8 mouse cellular contexts compared by ENCODE assay signal in genomic region chr9:110725721-110726135, GRCm38 (mm10). TPM values are rescaled to one million over a fixed set of nuclear protein-coding genes. Genes with fewer than 3 reads are reported as not detected.
DNase-seq lines count a peak whose midpoint lies in the region; ATAC-seq and TF ChIP-seq lines count a peak whose summit lies in the region.

No protein-coding gene starts in this region.

- peaks cover 5% of the 10 kb centered on the region for H3K27me3 ChIP-seq in heart, embryonic 16.5 days (ENCODE audit: control insufficient read depth, insufficient read depth, low read length)
- H3K27me3 ChIP-seq in embryonic facial prominence, embryonic 10.5 days (replicated peaks; ENCODE audit: low read depth, poor library complexity, severe bottlenecking): peaks cover 66% of the 10 kb centered on the region
- H3K27me3 ChIP-seq in hindbrain, postnatal 0 days (ENCODE audit: insufficient read depth, low read length): no peaks in the 10 kb centered on the region

- no peak for DNase-seq in heart, adult 8-10 months (ENCODE audit: low spot score)
- peak; percentile 45 for DNase-seq in NIH3T3 (ENCODE audit: low read depth)
- peak; percentile 83 for DNase-seq in embryonic facial prominence, embryonic 10.5 days (ENCODE audit: low spot score)
- peak; percentile 71 for DNase-seq in hindbrain, postnatal 0 days (ENCODE audit: low spot score)
- peak; percentile 55 for DNase-seq in mesoderm, embryonic 11.5 days (ENCODE audit: low read depth, low spot score)
- DNase-seq in thymus, postnatal 25 days: no peak
- DNase-seq in urinary bladder, adult 2 months (ENCODE audit: low spot score): no peak

- no peak overlapping the region for H3K27ac ChIP-seq in heart, embryonic 16.5 days (ENCODE audit: low read length)
- H3K27ac ChIP-seq in embryonic facial prominence, embryonic 10.5 days (replicated peaks): peak overlapping the region; percentile 75; the same call in 1 of the 2 replicates
- H3K27ac ChIP-seq in hindbrain, postnatal 0 days: 0 out of 2 replicates have a peak overlapping the region, but pooled peaks have one; percentile 2

- H3K9ac ChIP-seq in heart, embryonic 16.5 days (ENCODE audit: low read length): no peak overlapping the region
- no peak overlapping the region; the same call in 1 of the 2 replicates for H3K9ac ChIP-seq in hindbrain, postnatal 0 days (replicated peaks; ENCODE audit: low read length)

- H3K36me3 ChIP-seq in heart, embryonic 16.5 days (ENCODE audit: control insufficient read depth, insufficient read depth): peaks cover 7% of the 10 kb centered on the region
- H3K36me3 ChIP-seq in embryonic facial prominence, embryonic 10.5 days (replicated peaks): peaks cover 79% of the 10 kb centered on the region
- no peaks in the 10 kb centered on the region for H3K36me3 ChIP-seq in hindbrain, postnatal 0 days (ENCODE audit: insufficient read depth, low read length)

- H3K4me2 ChIP-seq in heart, embryonic 16.5 days (ENCODE audit: low read depth, low read length): no peak overlapping the region
- H3K4me2 ChIP-seq in hindbrain, postnatal 0 days (ENCODE audit: low read depth, low read length): peak overlapping the region; percentile 60

- peak; percentile 20; the same call in 1 of the 2 replicates for ATAC-seq in heart, embryonic 16.5 days (replicated peaks; ENCODE audit: extremely low read depth, insufficient read depth, low FRiP score)
- ATAC-seq in hindbrain, postnatal 0 days: peak; percentile 51; the same call in 1 of the 2 replicates

- WGBS in heart, embryonic 16.5 days: 32% methylated on average over 9 of the region's 9 CpGs
- WGBS in embryonic facial prominence, embryonic 10.5 days: 10% methylated on average over 9 of the region's 9 CpGs
- WGBS in hindbrain, postnatal 0 days: 11% methylated on average over 9 of the region's 9 CpGs

- H3K4me3 ChIP-seq in heart, embryonic 16.5 days (ENCODE audit: low read length): no peak overlapping the region
- H3K4me3 ChIP-seq in embryonic facial prominence, embryonic 10.5 days: peak overlapping the region; percentile 28; the same call in 1 of the 2 replicates
- H3K4me3 ChIP-seq in hindbrain, postnatal 0 days (ENCODE audit: low read length): no peak overlapping the region

- H3K9me3 ChIP-seq in heart, embryonic 16.5 days (replicated peaks; ENCODE audit: control insufficient read depth, low read length): no peaks in the 10 kb centered on the region
- H3K9me3 ChIP-seq in embryonic facial prominence, embryonic 10.5 days: no peaks in the 10 kb centered on the region
- H3K9me3 ChIP-seq in hindbrain, postnatal 0 days (ENCODE audit: low read length): no peaks in the 10 kb centered on the region

- TF ChIP-seq CTCF in hindbrain, postnatal 0 days (IDR thresholded peaks at IDR 0.05; ENCODE audit: low read depth): no peak

- peaks cover 10% of the 10 kb centered on the region for H3K4me1 ChIP-seq in heart, embryonic 16.5 days (ENCODE audit: control insufficient read depth, insufficient read depth, low read length)
- H3K4me1 ChIP-seq in embryonic facial prominence, embryonic 10.5 days: peaks cover 43% of the 10 kb centered on the region
- H3K4me1 ChIP-seq in hindbrain, postnatal 0 days (ENCODE audit: insufficient read depth, low read length): peaks cover 14% of the 10 kb centered on the region

RNA-seq across cellular contexts. Expression of gene Myl3, which starts 15.9 kb away (rescaled TPM):
- 4,391 and 5,295 TPM in 2 replicates for polyA plus RNA-seq in heart, embryonic 16.5 days (2015; fragmentation: Nextera tagmentation; extraction: Ambion mirVana)
- over 10,000 TPM; 10,766 to 11,632 (median 11,251) TPM for total RNA-seq in heart, adult 8-10 months (2022)
- polyA plus RNA-seq in embryonic facial prominence, embryonic 10.5 days (2016; fragmentation: Nextera tagmentation; extraction: Ambion mirVana): 0.86 and 4.4 TPM in 2 replicates
- total RNA-seq in hindbrain, postnatal 0 days (2014; rRNA removed): 0.72 TPM in 1 of 2 replicates, not detected in the other
- polyA plus RNA-seq in hindbrain, postnatal 0 days (2015; fragmentation: Nextera tagmentation; extraction: Ambion mirVana): 0.65 and 0.89 TPM in 2 replicates
- polyA plus RNA-seq in urinary bladder, adult 2 months (2012; rRNA removed): not detected in 2 replicates

RNA-seq across cellular contexts. Expression of gene Pth1r, which starts 21.2 kb away (rescaled TPM):
- polyA plus RNA-seq in heart, embryonic 16.5 days (2015; fragmentation: Nextera tagmentation; extraction: Ambion mirVana): 21.0 and 26.3 TPM in 2 replicates
- total RNA-seq in heart, adult 8-10 months (2022): 1 to 10 TPM; 4.4 to 7.0 (median 5.1) TPM
- 39.2 and 46.3 TPM in 2 replicates for polyA plus RNA-seq in embryonic facial prominence, embryonic 10.5 days (2016; fragmentation: Nextera tagmentation; extraction: Ambion mirVana)
- 27.7 and 29.2 TPM in 2 replicates for total RNA-seq in hindbrain, postnatal 0 days (2014; rRNA removed)
- 11.7 and 12.5 TPM in 2 replicates for polyA plus RNA-seq in hindbrain, postnatal 0 days (2015; fragmentation: Nextera tagmentation; extraction: Ambion mirVana)
- polyA plus RNA-seq in urinary bladder, adult 2 months (2012; rRNA removed): 20.4 and 23.0 TPM in 2 replicates

Comparison
In these comparisons a context has a peak if more than half of its experiments do, and no peak if none do; other contexts are left out.
1. DNase-seq: peak in NIH3T3 (single experiment), embryonic facial prominence, embryonic 10.5 days (single experiment), hindbrain, postnatal 0 days (single experiment) and mesoderm, embryonic 11.5 days (single experiment); none in heart, adult 8-10 months (single experiment), thymus, postnatal 25 days (single experiment) and urinary bladder, adult 2 months (single experiment).
2. RNA of gene Myl3, which starts 15.9 kb away (polyA plus RNA-seq): 4,391 to 5,295 TPM in heart, embryonic 16.5 days; 0.86 to 4.4 TPM in embryonic facial prominence, embryonic 10.5 days, 0.65 to 0.89 TPM in hindbrain, postnatal 0 days and not detected in urinary bladder, adult 2 months; every median in the first group is over 100 times any median in the second.